Mouse (Mus musculus) neural tube, embryonic 11.5 days (tissue): ENCODE measurements around the gene Ankrd23. TPM values are rescaled to one million over a fixed set of nuclear protein-coding genes. Genes with fewer than 3 reads are reported as not detected.

ENCODE experiments used
- ATAC-seq: fragments of 200-750 bp; cut with Nextera tagmentation; 2 replicates; pipeline ENCODE4 v1.8.0; 2017; ENCODE audit warnings: moderate number of reproducible peaks, mild to moderate bottlenecking, moderate TSS enrichment, moderate library complexity; ENCODE audit not compliant: insufficient read depth, low FRiP score, low TSS enrichment
- DNase-seq: peaks from one replicate; pipeline ENCODE4 v3.0.0-alpha.2; 2015; ENCODE audit warnings: low spot score
- H3K27ac ChIP-seq: fragments of 300-500 bp; sonication (generic); 2 replicates; pipeline ENCODE4 v1.5.1; 2014; ENCODE audit warnings: low read depth, mild to moderate bottlenecking, low read length
- H3K27me3 ChIP-seq: fragments of 300-500 bp; sonication (generic); 2 replicates; pipeline ENCODE4 v1.6.1; 2014; ENCODE audit warnings: mild to moderate bottlenecking, low read length, mixed read lengths; ENCODE audit not compliant: control insufficient read depth, insufficient read depth
- H3K36me3 ChIP-seq: fragments of 300-500 bp; sonication (generic); 2 replicates; pipeline ENCODE4 v1.6.1; 2014; ENCODE audit warnings: mild to moderate bottlenecking, low read length, moderate library complexity, mixed read lengths; ENCODE audit not compliant: control insufficient read depth, insufficient read depth
- H3K4me1 ChIP-seq: fragments of 300-500 bp; sonication (generic); 2 replicates; pipeline ENCODE4 v1.6.1; 2014; ENCODE audit warnings: low read length, mixed read lengths; ENCODE audit not compliant: control insufficient read depth, insufficient read depth
- H3K4me2 ChIP-seq: fragments of 300-500 bp; sonication (generic); 2 replicates; pipeline ENCODE4 v1.6.1; 2014; ENCODE audit warnings: low read depth, mild to moderate bottlenecking, moderate library complexity
- H3K4me3 ChIP-seq: fragments of 300-500 bp; sonication (generic); 2 replicates; pipeline ENCODE4 v1.5.1; 2014; ENCODE audit warnings: low read depth, low read length
- H3K9ac ChIP-seq: fragments of 300-500 bp; sonication (generic); 2 replicates; pipeline ENCODE4 v1.6.1; 2014; ENCODE audit warnings: mild to moderate bottlenecking, low read length
- H3K9me3 ChIP-seq: fragments of 300-500 bp; sonication (generic); 2 replicates; pipeline ENCODE4 v1.6.1; 2016; ENCODE audit warnings: low read length; ENCODE audit not compliant: control insufficient read depth
- WGBS: fragments of 180-500 bp; shearing (Covaris S2); extraction: QIAGEN DNeasy Blood & Tissue Kit; methylation state at CpG from one replicate; pipeline ENCODE4 v1.1.7; 2014; 5-methylcytosine and 5-hydroxymethylcytosine counted together
- polyA plus RNA-seq: library from polyadenylated mRNA; unstranded; fragments of >200 nt; fragmentation: Nextera tagmentation; extraction: Ambion mirVana; gene quantifications from 2 replicates; pipeline ENCODE4 v1.2.1, GENCODE M21; 2014

Ankrd23 gene
- polyA plus RNA-seq, 1 experiment from 2014 or later = 7.2 TPM

DNA sequence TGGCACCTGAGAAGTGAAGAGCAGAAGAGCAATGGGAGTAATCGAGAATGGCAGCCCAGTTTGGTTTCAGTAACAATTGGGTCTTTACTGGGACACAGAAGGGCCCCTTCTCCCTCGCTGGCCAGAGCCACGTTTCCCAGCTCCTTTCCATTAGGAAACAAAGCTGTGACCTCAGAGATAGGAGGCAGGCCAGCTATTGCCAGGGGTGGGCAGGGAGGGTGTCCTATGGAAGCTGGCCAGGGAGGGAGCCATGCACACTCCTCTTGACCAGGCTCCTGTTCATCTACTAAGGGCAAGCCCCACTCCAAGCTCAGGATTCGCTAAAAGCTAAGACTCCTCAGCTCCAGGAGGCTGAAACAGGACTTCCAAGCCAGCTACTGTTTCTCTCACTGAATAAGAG is 22.6 kb upstream of the Ankrd23 start:
- H3K4me2 ChIP-seq = peak overlapping the region; percentile 99
- no peaks in the 10 kb centered on the region for H3K27me3 ChIP-seq
- H3K36me3 ChIP-seq = no peaks in the 10 kb centered on the region
- H3K27ac ChIP-seq = no peak overlapping the region
- H3K4me3 ChIP-seq = no peak overlapping the region
- WGBS = 2% methylated on average over 4 of the region's 4 CpGs
- no peak for ATAC-seq
- no peak overlapping the region for H3K9ac ChIP-seq
- H3K9me3 ChIP-seq = no peaks in the 10 kb centered on the region
- H3K4me1 ChIP-seq = peaks cover 28% of the 10 kb centered on the region
- DNase-seq = no peak

DNA sequence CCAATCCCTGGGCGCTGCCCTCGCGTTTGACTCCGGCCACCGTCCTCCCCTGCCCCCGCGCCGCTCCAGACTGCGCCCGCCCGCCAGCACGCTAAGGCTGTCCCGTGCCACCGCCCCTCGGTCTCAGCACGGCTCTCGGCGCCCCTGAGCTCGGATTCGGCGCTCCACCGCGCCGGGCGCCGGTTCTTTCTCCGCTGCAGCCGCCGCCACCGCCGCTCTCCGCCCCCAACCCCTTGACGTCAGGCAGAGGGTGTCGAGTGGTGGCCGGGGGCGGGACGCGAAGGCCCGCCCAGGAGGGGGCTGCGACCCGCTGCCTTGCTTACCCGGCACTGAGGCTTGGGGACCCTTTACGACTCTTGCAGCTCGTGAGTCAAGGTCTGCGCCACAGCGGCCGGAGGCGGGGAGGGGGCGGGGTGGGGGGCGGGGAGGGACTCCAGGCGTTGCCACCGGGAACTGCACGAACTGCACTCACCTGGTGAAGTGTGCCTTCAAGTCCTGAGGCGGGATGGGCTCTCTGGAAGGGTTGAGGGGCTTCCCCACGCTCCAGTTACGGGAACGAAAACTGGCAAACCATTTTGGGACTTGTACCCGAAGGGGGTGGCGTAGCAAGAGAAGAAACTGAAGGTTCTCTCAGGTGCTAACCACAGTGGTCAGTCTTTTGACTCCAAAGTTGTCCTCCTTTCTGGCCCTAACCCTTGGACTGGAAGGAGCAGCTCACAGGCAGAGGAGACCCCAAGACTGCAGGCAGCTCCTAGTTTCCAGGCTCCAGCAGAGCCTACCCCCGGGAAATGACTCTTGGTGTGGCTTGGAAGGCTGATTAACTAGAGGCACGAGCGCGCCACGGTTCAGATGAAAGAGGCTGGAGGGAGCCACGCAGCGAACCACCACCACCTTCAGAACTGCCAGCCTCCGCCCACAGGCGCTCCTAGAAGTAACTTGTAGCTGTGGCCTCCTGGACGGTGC is 21.6 kb upstream of the Ankrd23 start, which contains the start of gene Sema4c:
TSS of gene Sema4c (minus strand) at position 319 of the 963 bp plus-strand sequence.
- peak within 1 kb of the TSS; percentile 96 for H3K4me3 ChIP-seq
- no peaks in the 10 kb centered on the region for H3K27me3 ChIP-seq
- H3K9me3 ChIP-seq = no peaks in the 10 kb centered on the region
- peak within 1 kb of the TSS; percentile 98 for H3K9ac ChIP-seq
- peaks cover 7% of the 10 kb centered on the region for H3K36me3 ChIP-seq
- peak within 1 kb of the TSS; percentile 99 for H3K4me2 ChIP-seq
- H3K4me1 ChIP-seq = peaks cover 31% of the 10 kb centered on the region
- WGBS = under 1% methylated on average over 69 of the region's 69 CpGs
- DNase-seq (peak; percentile 89), ATAC-seq (peak; percentile 70)
- peak within 1 kb of the TSS; percentile 98 for H3K27ac ChIP-seq

DNA sequence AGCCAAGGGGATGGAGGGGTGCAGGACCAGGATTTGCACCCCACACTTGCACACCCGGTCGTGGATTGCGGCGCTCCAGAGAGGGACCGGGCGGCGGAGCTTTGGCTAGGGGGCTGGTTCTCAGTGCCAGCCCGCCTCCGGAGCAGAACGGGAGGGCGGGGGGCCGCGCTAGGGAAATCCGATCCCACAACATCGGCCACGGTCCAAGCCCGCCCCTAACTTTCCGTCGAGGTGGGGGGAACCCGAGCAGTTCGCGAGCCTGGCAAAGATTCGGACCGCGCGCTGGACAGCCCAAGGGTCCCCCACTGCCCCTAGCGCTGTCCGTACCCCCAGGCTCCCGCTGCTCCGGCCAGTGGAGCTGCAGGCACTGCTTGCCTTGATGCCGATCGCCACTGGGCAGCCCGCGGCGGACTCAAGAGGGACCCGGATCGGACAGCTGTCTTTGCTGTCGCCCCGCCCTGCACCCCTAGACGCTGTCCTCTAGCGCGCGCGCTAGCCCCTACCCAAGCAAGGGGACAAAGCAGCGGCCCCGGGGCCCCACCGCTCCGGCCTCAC is 20.9 kb upstream of the Ankrd23 start:
- Histone ChIP-seq H3K27ac (peak overlapping the region; percentile 98), H3K4me3 (peak overlapping the region; percentile 96), H3K4me2 (peak overlapping the region; percentile 99), H3K36me3 (peaks cover 15% of the 10 kb centered on the region), H3K9me3 (no peaks in the 10 kb centered on the region), H3K4me1 (peaks cover 31% of the 10 kb centered on the region), H3K9ac (peak overlapping the region; percentile 98), H3K27me3 (no peaks in the 10 kb centered on the region)
- WGBS = under 1% methylated on average over 44 of the region's 48 CpGs
- ATAC-seq (peak; percentile 49), DNase-seq (peak; percentile 84)

DNA sequence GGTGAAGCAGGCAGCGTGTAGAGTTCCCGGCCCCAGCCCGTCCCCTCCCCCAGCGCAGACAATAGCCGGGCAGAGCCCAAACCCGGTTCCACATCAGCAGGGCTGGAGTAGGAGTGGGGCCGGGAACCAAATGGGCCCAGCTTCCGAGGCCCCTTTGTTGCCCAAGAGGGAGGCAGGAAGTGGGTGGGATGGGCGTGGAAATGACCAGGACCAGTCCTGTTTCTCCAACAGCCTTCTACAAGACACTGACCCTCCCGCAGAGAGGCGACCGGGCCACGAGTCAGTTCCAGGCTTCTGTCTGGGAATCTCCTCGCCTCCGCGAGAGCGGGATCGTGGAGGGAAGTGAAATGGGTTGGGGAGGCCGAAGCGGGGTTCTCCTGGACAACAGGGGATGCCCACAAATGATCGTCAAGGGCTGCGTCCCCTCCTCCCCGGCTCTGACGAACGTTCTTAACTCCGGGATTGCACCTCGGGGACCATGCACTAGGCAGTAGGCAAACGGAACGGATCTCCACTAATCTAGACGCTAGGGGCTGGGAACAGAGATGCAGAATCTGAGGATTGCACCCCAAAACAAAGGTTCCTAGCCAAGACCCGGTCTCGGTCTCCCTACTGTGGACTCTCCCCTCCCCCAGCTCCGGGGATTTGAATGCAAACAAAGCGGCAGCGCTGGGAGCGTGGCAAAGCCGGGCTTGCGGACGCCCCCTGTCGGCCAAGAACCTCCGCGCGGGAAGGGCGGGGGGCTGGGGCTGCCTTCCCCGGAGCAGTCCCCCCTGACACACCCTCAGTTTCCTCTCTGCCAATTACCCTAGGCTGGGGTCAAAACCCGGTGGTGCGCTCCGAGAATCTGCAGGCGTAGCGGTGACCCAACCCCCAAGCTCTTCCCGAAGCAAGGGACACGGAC is 20.1 kb upstream of the Ankrd23 start:
- Histone ChIP-seq H3K27ac (peak overlapping the region; percentile 98), H3K9me3 (no peaks in the 10 kb centered on the region), H3K4me1 (peaks cover 31% of the 10 kb centered on the region), H3K9ac (peak overlapping the region; percentile 98), H3K4me3 (peak overlapping the region; percentile 96), H3K4me2 (peak overlapping the region; percentile 99), H3K36me3 (peaks cover 22% of the 10 kb centered on the region), H3K27me3 (no peaks in the 10 kb centered on the region)
- DNase-seq = peak; percentile 96
- ATAC-seq = peak; percentile 79
- under 1% methylated on average over 52 of the region's 52 CpGs for WGBS

DNA sequence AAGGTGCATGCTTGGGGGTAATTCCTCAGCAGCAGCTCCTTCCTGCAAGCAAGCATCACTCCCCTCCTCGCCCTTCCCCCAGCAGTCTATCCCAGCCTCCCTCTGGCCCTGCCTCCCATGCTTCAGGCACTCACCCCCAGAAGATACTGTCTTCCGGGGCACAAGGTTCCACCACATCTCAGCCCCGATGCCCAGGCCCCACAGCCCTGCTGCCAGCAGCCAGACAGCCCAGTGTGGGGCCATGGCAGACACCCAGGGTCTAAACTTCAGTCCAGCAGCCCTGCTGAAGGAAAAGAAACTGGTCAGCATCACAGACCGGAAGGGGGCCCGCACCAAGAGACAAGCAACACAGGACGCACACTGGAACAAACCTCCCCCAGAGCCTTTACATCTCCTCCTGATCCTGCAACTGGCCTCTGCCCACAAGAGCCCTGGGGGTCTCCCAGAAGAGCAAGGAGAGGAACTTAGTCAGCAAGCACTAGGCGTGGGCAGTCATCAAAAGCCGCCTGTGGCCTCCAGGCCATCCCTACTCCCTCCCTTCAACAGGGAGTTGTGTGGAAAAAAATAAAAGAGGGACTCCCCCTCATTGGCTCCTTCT is 19.2 kb upstream of the Ankrd23 start:
- Histone ChIP-seq H3K36me3 (peaks cover 28% of the 10 kb centered on the region), H3K9ac (peak overlapping the region; percentile 98), H3K4me2 (peak overlapping the region; percentile 99), H3K4me3 (peak overlapping the region; percentile 96), H3K27me3 (no peaks in the 10 kb centered on the region), H3K9me3 (no peaks in the 10 kb centered on the region), H3K27ac (peak overlapping the region; percentile 98), H3K4me1 (peaks cover 31% of the 10 kb centered on the region)
- 7% methylated on average over 8 of the region's 8 CpGs for WGBS
- DNase-seq (peak; percentile 40), ATAC-seq (no peak)

DNA sequence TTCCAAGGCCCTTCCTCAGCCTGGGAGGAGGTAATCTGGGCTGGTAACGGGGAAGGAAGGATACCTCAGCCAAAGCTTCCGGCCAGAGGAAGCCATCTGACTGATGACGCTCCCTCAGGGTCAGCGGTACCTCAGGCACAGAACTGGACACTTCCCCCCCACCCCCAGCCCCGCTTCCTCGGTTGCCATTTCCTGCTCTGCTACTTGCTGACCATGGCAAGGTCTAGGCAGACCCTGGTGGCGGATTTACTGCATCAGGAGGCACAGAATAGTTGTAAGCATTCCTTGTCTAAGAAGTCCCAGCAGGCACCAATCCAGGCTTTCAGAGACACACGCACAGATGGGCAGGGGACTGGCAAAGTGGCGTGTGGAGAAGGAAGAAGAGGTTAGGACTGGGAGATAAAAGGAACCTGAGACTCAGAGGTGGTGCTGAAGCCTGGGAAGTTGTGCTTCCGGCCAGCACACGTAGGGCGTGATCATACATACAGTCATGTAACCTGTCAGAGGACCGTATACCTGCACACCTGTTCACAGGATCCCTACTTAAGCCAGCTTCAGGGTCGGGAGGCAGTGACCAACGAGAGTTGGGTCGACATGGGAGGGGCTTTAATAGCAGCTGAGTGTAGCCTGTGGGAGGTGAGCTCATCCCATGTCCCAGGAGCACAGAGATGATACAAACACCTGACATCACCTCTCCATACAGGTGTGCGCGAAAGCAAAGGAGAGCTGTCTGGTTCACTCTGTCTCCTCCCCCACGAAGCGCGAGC is 18.1 kb upstream of the Ankrd23 start:
- no peak for ATAC-seq
- Histone ChIP-seq H3K36me3 (peaks cover 34% of the 10 kb centered on the region), H3K9ac (peak overlapping the region; percentile 98)

DNA sequence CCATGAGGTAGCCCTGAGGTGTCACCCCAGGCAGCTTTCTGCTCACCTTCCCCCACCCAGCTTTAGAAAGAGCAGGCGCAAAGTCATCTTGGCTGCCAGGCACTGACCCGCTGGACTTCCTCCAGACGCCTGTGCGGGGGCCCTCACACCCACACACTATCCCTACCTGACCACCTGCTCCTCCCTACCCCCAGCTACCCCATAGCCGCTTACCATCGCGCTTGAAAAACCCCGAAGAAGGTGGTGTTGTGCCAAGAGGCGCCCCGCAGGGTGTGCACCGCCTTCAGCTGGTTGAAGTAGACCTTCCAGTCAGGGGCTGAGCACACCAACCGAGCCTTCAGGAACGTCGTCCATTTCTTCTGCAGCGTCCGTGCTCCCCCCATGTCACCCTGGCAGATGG is 15.8 kb upstream of the Ankrd23 start:
- H3K27ac ChIP-seq = no peak overlapping the region
- H3K4me1 ChIP-seq = peaks cover 33% of the 10 kb centered on the region
- ATAC-seq (no peak), DNase-seq (no peak)
- 90% methylated on average over 16 of the region's 16 CpGs for WGBS
- no peaks in the 10 kb centered on the region for H3K9me3 ChIP-seq
- no peak overlapping the region for H3K9ac ChIP-seq
- H3K4me2 ChIP-seq = no peak overlapping the region
- H3K4me3 ChIP-seq = no peak overlapping the region
- H3K36me3 ChIP-seq = peaks cover 41% of the 10 kb centered on the region
- no peaks in the 10 kb centered on the region for H3K27me3 ChIP-seq

More for the DNA sequence above, 18.1 kb upstream of the Ankrd23 start:
- Histone ChIP-seq H3K27ac (no peak overlapping the region; the same call in 1 of the 2 replicates), H3K9me3 (no peaks in the 10 kb centered on the region), H3K27me3 (no peaks in the 10 kb centered on the region), H3K4me3 (peak overlapping the region; percentile 96), H3K4me1 (peaks cover 33% of the 10 kb centered on the region), H3K4me2 (peak overlapping the region; percentile 99)
- WGBS = 74% methylated on average over 21 of the region's 21 CpGs
- no peak for DNase-seq
